Mouse (Mus musculus): Measurements from ENCODE around the gene Lck.

- TF ChIP-seq POLR2A (IDR thresholded peaks at IDR 0.05; ENCODE audit: control insufficient read depth, low read depth, low read length) = no peak
- TF ChIP-seq CTCF (IDR thresholded peaks at IDR 0.05; ENCODE audit: control insufficient read depth, insufficient read depth, insufficient replicate concordance, low read depth, low read length) = no peak
These were observed 47.6 kb downstream of the Lck start for GRCm38 (mm10) chr4:129525889-129526288.

Data from testis, adult 2 months (tissue).